Mouse (Mus musculus): ENCODE data around the gene Mpst. TPM values are rescaled to one million over a fixed set of nuclear protein-coding genes. Genes with fewer than 3 reads are reported as not detected.

The Mpst gene
- polyA plus RNA-seq, 1 experiment from 2014 or later: 3.2 TPM

DNA sequence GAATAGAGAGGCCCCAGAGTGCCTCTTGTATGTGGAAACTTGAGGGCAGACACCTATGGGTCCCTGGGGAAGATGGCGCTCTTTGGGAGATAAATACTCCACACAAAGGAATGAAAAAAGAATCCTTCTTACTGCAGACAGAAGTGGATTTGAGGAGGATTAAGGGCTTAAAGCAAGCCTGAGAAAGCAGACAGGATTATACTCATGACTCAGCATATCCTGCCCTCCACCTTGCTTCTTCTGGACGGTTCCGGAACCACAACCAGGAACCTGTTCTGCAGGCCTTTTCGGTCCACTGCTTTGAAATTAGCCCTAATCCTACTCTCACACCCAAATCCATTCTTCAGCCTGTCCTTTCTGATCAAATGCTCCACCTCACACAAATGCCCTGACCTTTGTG is 24.1 kb upstream of the Mpst start:
- Histone ChIP-seq H3K9ac (replicated peaks) (no peak overlapping the region), H3K4me2 (no peak overlapping the region), H3K9me3 (replicated peaks) (no peaks in the 10 kb centered on the region), H3K4me3 (replicated peaks) (no peak overlapping the region), H3K27me3 (replicated peaks) (no peaks in the 10 kb centered on the region), H3K36me3 (no peaks in the 10 kb centered on the region), H3K4me1 (0 out of 2 replicates have a peak, but pooled peaks cover 8% of the 10 kb centered on the region), H3K27ac (replicated peaks) (no peak overlapping the region)
- WGBS: 92% methylated on average over 4 of the region's 4 CpGs
- no peak for ATAC-seq (ENCODE audit: low FRiP score)

DNA sequence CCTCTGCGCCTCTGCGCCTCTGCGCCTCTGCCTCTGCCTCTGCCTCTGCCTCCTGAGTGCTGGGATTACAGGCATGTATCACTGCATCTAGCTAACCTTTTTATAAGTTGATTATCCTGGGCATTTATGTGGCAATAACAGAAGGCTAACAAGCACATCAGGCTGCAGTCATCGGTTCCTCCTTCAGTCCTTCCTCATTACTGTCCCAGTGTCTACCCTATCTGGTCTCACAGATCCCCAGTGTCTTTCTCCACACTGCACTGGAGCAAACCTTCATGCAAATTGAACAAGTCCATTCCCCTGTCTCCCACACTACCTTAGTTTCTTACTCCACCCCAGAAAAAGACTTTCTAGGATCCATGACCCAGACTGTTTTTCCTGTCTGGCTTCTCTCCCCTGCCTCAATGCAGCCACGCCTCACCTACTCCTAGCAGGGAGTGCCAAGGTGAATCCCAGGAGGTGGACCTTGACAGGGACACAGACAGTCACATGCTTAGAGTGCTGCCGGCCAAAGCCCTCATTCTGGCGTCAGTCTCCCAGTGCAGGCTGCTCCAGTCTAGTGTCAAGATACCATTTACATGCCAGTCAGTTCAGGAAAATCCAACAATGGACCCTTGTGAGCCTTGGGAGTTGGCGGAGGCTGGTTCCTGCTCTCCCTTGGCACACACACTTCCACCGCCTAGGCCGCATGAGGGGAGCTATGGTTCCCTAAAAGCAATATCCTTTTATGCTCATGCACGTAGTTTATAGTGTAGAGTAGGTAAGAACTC is 22.6 kb upstream of the Mpst start:
- Histone ChIP-seq H3K4me3 (replicated peaks) (no peak overlapping the region), H3K4me1 (0 out of 2 replicates have a peak, but pooled peaks cover 8% of the 10 kb centered on the region), H3K4me2 (no peak overlapping the region), H3K36me3 (no peaks in the 10 kb centered on the region), H3K9ac (replicated peaks) (no peak overlapping the region), H3K27ac (replicated peaks) (peak overlapping the region; percentile 78), H3K27me3 (replicated peaks) (no peaks in the 10 kb centered on the region), H3K9me3 (replicated peaks) (no peaks in the 10 kb centered on the region)
- 79% methylated on average over 11 of the region's 11 CpGs for WGBS
- ATAC-seq (ENCODE audit: low FRiP score): peak; percentile 77

DNA sequence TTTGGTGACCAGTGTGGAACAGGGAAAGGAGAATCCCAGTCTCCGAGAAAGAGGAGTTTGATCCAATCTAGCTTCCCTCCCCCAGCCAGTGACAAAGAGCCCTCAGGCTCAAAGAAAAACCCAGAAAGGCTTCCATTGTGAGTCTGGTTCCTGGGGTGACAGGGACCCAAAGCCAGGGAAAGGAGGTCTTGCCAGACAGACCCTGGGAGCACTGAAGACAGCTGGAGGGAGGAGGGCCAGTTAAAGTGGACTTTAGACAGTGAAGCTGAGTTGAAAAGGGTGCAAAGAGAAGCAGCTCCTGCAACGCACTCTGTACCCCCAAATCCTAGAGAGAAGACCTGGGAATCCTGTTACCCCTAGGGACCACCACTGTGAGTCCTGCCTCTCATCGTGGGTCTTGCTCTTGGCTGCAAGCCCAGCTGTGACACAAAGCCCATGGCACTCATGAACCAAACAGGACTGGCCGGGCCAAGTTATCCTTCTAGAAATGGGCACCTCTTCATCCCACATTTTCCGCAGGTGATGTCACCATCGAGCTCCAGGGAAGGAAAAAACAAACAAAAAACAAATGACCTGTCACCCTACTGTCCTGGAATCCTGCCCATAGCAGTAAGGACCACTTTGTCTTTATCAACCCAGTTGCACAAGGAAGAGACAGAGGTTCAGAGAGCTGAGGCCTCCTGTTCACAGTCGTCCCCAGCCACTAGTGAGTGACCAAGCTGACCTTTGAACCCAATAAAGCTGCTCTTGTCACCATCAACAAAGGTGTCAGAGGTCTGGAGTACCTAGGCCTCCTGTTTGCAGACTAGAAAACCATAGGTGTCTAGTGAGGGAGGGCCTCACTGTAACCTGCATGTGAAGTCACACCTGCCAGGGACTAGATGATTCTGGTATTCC is 21.7 kb upstream of the Mpst start:
- WGBS: 63% methylated on average over 7 of the region's 7 CpGs
- H3K9ac ChIP-seq (replicated peaks): no peak overlapping the region
- no peaks in the 10 kb centered on the region for H3K9me3 ChIP-seq (replicated peaks)
- 0 out of 2 replicates have a peak, but pooled peaks cover 8% of the 10 kb centered on the region for H3K4me1 ChIP-seq
- peak; percentile 70; the same call in 1 of the 2 replicates for ATAC-seq (ENCODE audit: low FRiP score)
- peak overlapping the region; percentile 78 for H3K27ac ChIP-seq (replicated peaks)
- no peaks in the 10 kb centered on the region for H3K27me3 ChIP-seq (replicated peaks)
- H3K4me3 ChIP-seq (replicated peaks): no peak overlapping the region
- H3K4me2 ChIP-seq: no peak overlapping the region
- H3K36me3 ChIP-seq: no peaks in the 10 kb centered on the region

DNA sequence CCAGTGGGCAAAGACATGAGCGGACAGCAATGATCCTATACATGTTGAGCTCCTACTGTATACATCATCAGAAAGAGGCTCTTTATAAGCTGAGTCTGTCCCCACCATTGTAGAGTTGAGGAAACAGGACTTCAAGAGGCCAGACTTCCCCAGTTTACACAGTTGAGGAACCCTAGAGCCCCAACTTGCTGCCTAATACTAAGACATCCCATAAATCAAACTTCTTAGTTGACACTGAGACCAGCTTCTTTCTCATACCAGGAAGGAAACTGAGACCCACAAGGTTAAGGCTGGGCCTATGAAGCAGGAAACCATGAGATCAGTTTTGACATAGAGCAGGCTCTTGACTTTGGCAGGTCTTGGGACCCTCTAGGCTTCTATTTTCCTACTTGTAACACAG is 20.7 kb upstream of the Mpst start:
- WGBS: 95% methylated on average over 1 of the region's 1 CpGs
- H3K9me3 ChIP-seq (replicated peaks): no peaks in the 10 kb centered on the region
- no peak overlapping the region for H3K4me2 ChIP-seq
- H3K27me3 ChIP-seq (replicated peaks): no peaks in the 10 kb centered on the region
- no peak overlapping the region for H3K27ac ChIP-seq (replicated peaks)
- H3K9ac ChIP-seq (replicated peaks): no peak overlapping the region
- H3K36me3 ChIP-seq: no peaks in the 10 kb centered on the region
- H3K4me1 ChIP-seq: 0 out of 2 replicates have a peak, but pooled peaks cover 8% of the 10 kb centered on the region
- no peak overlapping the region for H3K4me3 ChIP-seq (replicated peaks)
- no peak for ATAC-seq (ENCODE audit: low FRiP score)

DNA sequence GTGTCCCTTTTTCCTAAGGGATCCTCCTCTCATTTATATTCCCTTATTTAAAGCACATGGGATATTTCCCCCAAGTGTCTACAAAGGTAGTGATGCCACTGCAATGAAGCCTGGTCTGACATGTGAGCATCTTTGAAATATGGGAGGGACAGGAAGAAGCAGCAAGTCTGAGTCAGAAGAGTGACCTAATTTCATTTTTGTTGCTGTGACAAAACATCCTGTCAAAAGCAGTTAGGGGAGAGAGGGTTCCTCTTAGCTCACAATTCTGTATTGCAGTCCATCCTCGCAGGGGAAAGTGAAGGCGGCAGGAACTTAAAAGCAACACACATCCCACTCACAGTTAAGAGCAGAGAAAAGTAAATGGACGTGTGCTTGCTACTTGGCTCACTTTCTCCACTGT is 15.4 kb upstream of the Mpst start:
- 82% methylated on average over 3 of the region's 3 CpGs for WGBS
- no peaks in the 10 kb centered on the region for H3K36me3 ChIP-seq
- no peaks in the 10 kb centered on the region for H3K4me1 ChIP-seq
- no peak overlapping the region for H3K4me3 ChIP-seq (replicated peaks)
- no peaks in the 10 kb centered on the region for H3K27me3 ChIP-seq (replicated peaks)
- no peak for ATAC-seq (ENCODE audit: low FRiP score)
- H3K9me3 ChIP-seq (replicated peaks): no peaks in the 10 kb centered on the region
- no peak overlapping the region for H3K27ac ChIP-seq (replicated peaks)
- H3K9ac ChIP-seq (replicated peaks): no peak overlapping the region
- no peak overlapping the region for H3K4me2 ChIP-seq

DNA sequence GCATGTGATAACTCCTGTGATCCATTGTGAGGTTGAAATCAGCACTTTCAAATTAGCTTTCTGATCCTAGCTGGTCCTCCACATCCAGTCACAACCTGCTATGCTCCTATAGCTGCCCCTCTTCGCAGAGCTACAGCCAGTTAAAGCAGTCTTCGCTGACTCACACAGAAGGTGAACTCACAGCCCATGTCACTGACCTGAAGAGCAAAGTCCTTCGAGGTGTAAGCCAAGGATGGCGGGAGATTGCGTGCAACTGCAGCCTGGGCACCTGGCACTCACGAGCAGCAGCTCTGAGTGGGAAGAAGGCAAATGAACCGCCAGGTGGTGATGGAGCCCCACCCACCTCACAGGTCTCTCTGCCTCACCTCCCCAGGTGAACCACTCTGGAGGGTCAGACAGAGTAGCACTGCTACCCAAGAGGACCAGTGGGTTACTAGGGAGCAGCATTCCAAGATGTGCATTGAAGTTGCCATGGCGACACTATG is 10.7 kb upstream of the Mpst start, which contains the start of gene Tex33:
Tex33 (minus strand) TSS at position 435 of the 485 bp plus-strand sequence.
- H3K36me3 ChIP-seq: no peaks in the 10 kb centered on the region
- H3K9ac ChIP-seq (replicated peaks): no peak within 1 kb of the TSS
- H3K4me3 ChIP-seq (replicated peaks): no peak within 1 kb of the TSS
- no peak for ATAC-seq (ENCODE audit: low FRiP score)
- no peak within 1 kb of the TSS for H3K27ac ChIP-seq (replicated peaks)
- no peaks in the 10 kb centered on the region for H3K27me3 ChIP-seq (replicated peaks)
- no peak within 1 kb of the TSS for H3K4me2 ChIP-seq
- H3K4me1 ChIP-seq: no peaks in the 10 kb centered on the region
- H3K9me3 ChIP-seq (replicated peaks): no peaks in the 10 kb centered on the region
- WGBS: 86% methylated on average over 8 of the region's 8 CpGs

DNA sequence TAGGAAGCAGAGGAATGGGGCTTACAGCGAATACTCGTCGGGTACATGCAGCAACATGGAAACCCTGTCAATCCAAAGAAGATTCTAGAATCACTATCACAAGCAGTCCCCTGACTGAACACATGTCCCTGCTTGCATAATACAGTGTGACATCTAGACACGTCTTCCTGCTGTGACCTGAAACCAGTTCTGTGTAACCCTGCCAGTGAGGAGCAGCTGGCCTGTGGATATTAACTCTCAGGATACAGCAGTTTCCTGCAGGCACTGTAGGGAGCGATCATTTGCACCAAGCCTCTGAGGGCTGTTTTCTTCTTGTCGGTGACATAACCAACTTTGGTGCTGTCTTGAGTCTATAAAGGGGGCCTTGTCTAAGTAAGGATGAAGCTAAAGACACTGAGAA is 4.9 kb upstream of the Mpst start:
- no peak overlapping the region for H3K4me3 ChIP-seq (replicated peaks)
- peaks cover 46% of the 10 kb centered on the region for H3K4me1 ChIP-seq
- no peaks in the 10 kb centered on the region for H3K9me3 ChIP-seq (replicated peaks)
- no peak overlapping the region for H3K27ac ChIP-seq (replicated peaks)
- no peaks in the 10 kb centered on the region for H3K36me3 ChIP-seq
- ATAC-seq (ENCODE audit: low FRiP score): no peak
- 67% methylated on average over 6 of the region's 6 CpGs for WGBS
- H3K9ac ChIP-seq (replicated peaks): no peak overlapping the region
- no peak overlapping the region for H3K4me2 ChIP-seq
- no peaks in the 10 kb centered on the region for H3K27me3 ChIP-seq (replicated peaks)

DNA sequence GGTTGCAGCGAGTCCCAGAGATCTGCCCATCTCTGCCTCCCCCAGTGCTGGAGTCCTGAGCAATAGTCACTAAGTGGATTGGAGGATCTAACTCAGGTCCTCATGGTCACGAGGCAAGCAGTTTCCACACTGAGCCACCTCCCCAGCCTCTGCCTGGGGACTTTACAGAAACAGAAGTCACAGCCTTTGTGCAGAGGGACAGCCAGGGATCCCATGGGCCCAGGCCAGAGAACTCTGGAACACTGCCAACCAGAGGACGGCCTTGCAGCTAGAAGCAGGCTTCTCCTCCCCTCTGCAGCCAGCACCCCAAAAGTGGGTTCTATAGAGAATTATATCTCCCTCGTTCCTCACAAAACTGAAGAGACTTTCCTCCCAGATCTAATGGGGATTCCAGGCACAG is 4.3 kb upstream of the Mpst start:
- H3K4me2 ChIP-seq: no peak overlapping the region
- no peak overlapping the region for H3K27ac ChIP-seq (replicated peaks)
- H3K4me3 ChIP-seq (replicated peaks): no peak overlapping the region
- H3K9ac ChIP-seq (replicated peaks): no peak overlapping the region
- no peaks in the 10 kb centered on the region for H3K9me3 ChIP-seq (replicated peaks)
- H3K27me3 ChIP-seq (replicated peaks): no peaks in the 10 kb centered on the region
- WGBS: 60% methylated on average over 4 of the region's 4 CpGs
- peaks cover 49% of the 10 kb centered on the region for H3K4me1 ChIP-seq
- ATAC-seq (ENCODE audit: low FRiP score): no peak
- no peaks in the 10 kb centered on the region for H3K36me3 ChIP-seq

DNA sequence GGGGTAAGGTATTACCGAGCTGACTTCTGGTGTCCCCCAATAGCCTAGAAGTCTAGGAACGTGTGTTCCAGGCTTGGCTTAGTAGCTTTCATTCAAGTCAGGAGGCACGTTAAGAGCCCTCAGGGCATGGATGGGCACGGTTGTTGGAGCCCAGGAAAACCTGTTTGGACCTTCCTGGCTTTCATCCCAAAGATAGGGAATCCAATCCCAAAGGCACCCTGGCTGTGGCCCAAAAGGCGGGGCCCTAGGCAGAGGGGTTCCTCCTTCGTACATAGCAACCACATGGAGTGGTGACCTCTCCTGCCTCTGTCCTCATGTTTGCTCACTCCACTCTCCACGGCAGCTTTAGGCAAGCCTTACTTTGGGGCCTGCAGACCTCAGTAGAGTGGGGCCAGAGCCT is 3.8 kb upstream of the Mpst start:
- no peaks in the 10 kb centered on the region for H3K27me3 ChIP-seq (replicated peaks)
- H3K27ac ChIP-seq (replicated peaks): 0 out of 2 replicates have a peak overlapping the region, but pooled peaks have one; percentile 28
- no peak overlapping the region for H3K4me2 ChIP-seq
- no peaks in the 10 kb centered on the region for H3K36me3 ChIP-seq
- no peaks in the 10 kb centered on the region for H3K9me3 ChIP-seq (replicated peaks)
- no peak for ATAC-seq (ENCODE audit: low FRiP score)
- no peak overlapping the region for H3K4me3 ChIP-seq (replicated peaks)
- H3K9ac ChIP-seq (replicated peaks): no peak overlapping the region
- 75% methylated on average over 7 of the region's 7 CpGs for WGBS
- peaks cover 54% of the 10 kb centered on the region for H3K4me1 ChIP-seq

DNA sequence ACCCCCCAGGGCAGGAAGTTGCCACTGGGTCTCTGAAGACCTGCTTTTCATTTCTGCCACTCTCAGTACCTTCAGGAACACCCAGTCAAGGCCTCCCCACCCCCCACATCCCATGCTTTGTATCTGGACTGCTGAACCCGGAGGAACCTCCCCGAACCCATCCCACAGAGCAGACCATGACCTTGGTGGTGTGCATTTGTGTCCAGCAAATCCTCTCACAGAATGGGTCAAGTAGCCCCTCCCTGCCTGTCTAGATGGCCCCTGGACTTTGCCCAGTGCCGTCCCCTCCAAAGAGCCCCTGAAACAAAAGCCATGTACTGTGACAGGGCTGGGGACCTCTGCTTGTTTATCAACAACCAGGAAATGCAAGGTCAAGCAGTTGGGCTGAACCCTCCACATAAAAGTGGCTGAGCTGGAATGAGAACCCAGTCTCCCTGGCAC is 2.9 kb upstream of the Mpst start:
- Histone ChIP-seq H3K4me2 (peak overlapping the region; percentile 73; the same call in 1 of the 2 replicates), H3K9ac (replicated peaks) (no peak overlapping the region)
- 57% methylated on average over 3 of the region's 3 CpGs for WGBS

DNA sequence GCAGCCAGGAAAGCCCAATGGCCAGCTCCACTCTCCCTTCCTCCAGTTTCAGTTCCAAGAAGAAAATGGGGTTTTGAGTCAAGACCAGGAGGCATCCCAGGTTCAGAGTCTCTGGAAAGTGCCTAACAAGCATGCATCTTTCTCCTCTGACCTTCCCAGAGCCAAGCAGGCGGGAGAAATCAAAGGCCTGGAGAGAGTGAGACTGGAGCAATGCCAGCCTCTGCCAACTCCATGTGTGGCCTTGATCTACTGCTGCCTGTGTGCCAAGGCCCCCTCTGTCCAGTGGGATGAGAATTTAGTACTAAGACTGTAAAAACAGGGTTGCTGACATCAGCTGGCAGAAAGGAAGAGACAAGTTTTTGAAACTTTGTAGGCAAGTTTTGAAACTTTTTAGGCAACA is 2.3 kb upstream of the Mpst start:
- peak overlapping the region; percentile 66 for H3K27ac ChIP-seq (replicated peaks)
- H3K9me3 ChIP-seq (replicated peaks): no peaks in the 10 kb centered on the region
- peaks cover 8% of the 10 kb centered on the region for H3K27me3 ChIP-seq (replicated peaks)
- no peaks in the 10 kb centered on the region for H3K36me3 ChIP-seq
- H3K4me1 ChIP-seq: peaks cover 58% of the 10 kb centered on the region
- H3K4me3 ChIP-seq (replicated peaks): no peak overlapping the region
- ATAC-seq (ENCODE audit: low FRiP score): no peak
- 50% methylated on average over 1 of the region's 1 CpGs for WGBS
- H3K9ac ChIP-seq (replicated peaks): no peak overlapping the region
- peak overlapping the region; percentile 73 for H3K4me2 ChIP-seq

More for the DNA sequence above, 2.9 kb upstream of the Mpst start:
- no peaks in the 10 kb centered on the region for H3K9me3 ChIP-seq (replicated peaks)
- H3K27ac ChIP-seq (replicated peaks): peak overlapping the region; percentile 66
- no peak for ATAC-seq (ENCODE audit: low FRiP score)
- H3K4me3 ChIP-seq (replicated peaks): no peak overlapping the region
- H3K27me3 ChIP-seq (replicated peaks): peaks cover 3% of the 10 kb centered on the region
- no peaks in the 10 kb centered on the region for H3K36me3 ChIP-seq
- H3K4me1 ChIP-seq: peaks cover 58% of the 10 kb centered on the region

Measured in neural tube, embryonic 15.5 days (tissue).